ENCODE assay signal across 9 mouse cellular contexts in the genomic region with DNA sequence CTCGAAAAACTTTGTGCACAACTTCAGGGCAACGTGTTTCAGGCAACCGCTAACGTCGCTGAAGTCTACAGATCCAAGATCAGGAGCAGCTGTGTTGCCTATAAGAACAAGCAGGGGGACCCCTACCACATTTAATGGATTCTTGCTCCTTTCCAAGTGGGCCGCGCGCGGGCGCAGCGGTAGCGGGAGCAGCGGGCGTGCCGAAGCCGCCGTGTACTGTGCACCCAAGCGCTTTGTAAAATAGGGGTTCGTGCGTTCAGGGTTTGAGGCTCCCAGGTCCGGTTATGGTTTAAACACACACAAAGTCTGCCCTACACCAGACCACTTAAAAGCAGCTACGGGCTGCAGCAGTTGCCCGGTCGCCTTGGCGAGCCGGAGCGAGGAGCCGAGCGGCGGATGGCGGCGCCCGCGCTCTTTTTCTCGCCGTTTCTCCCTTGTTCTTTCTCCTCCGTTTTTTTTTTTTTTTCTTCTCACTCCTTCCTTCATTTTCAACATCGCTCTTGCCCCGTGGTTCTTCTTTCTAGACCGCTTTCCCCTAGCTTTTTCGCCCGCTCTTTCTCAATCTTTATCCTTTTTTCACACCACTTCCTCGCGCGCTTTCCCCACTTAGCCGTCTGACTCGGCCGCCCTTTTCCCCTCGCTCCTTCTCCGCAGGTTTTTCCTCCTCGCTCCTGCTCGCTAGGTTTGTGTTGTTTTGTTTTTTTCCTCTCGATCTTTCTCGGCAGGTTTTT. TPM values are rescaled to one million over a fixed set of nuclear protein-coding genes. Genes with fewer than 3 reads are reported as not detected.
DNase-seq lines count a peak whose midpoint lies in the region; ATAC-seq lines count a peak whose summit lies in the region.
"Had no signal": no experiment of that assay in that cellular context is flagged by ENCODE, and none has a peak within 500 bp of the region (broad histone marks: within the 10 kb centered on the region; RNA-seq: fewer than 3 reads in every experiment).

No protein-coding gene starts in this region.

- H3K4me1 ChIP-seq in embryonic facial prominence, embryonic 12.5 days = 0 out of 2 replicates have a peak, but pooled peaks cover 3% of the 10 kb centered on the region
- peaks cover 14% of the 10 kb centered on the region for H3K4me1 ChIP-seq in hindbrain, embryonic 15.5 days (replicated peaks)
- peaks cover 33% of the 10 kb centered on the region for H3K4me1 ChIP-seq in megakaryocyte, embryonic 14.5 days

- peak overlapping the region; percentile 38 for H3K4me3 ChIP-seq in embryonic facial prominence, embryonic 12.5 days
- peak overlapping the region; percentile 48 for H3K4me3 ChIP-seq in hindbrain, embryonic 15.5 days
- H3K4me3 ChIP-seq in megakaryocyte, embryonic 14.5 days (replicated peaks) = peak overlapping the region; percentile 89
- H3K4me3 ChIP-seq: myocyte had no signal

- peak overlapping the region; percentile 52; the same call in 1 of the 2 replicates for H3K9ac ChIP-seq in embryonic facial prominence, embryonic 12.5 days
- H3K9ac ChIP-seq in hindbrain, embryonic 15.5 days = peak overlapping the region; percentile 41; the same call in 1 of the 2 replicates

- WGBS in embryonic facial prominence, embryonic 12.5 days = under 1% methylated on average over 54 of the region's 54 CpGs
- WGBS in hindbrain, embryonic 15.5 days = under 1% methylated on average over 54 of the region's 54 CpGs

- no peaks in the 10 kb centered on the region for H3K9me3 ChIP-seq in embryonic facial prominence, embryonic 12.5 days
- H3K9me3 ChIP-seq in hindbrain, embryonic 15.5 days = no peaks in the 10 kb centered on the region
- no peaks in the 10 kb centered on the region for H3K9me3 ChIP-seq in megakaryocyte, embryonic 14.5 days

- 0 out of 2 replicates have a peak, but pooled peaks cover 2% of the 10 kb centered on the region for H3K36me3 ChIP-seq in embryonic facial prominence, embryonic 12.5 days
- no peaks in the 10 kb centered on the region for H3K36me3 ChIP-seq in hindbrain, embryonic 15.5 days
- H3K36me3 ChIP-seq in megakaryocyte, embryonic 14.5 days (replicated peaks; ENCODE audit: low read length) = peaks cover 31% of the 10 kb centered on the region

- H3K27ac ChIP-seq in embryonic facial prominence, embryonic 12.5 days = no peak overlapping the region
- peak overlapping the region; percentile 57; the same call in 1 of the 2 replicates for H3K27ac ChIP-seq in hindbrain, embryonic 15.5 days (replicated peaks)

- DNase-seq in layer of hippocampus, postnatal 14 days (ENCODE audit: low spot score in 2 of 2) = peak; percentile 31 to 40
- DNase-seq in layer of hippocampus, adult 9-10 months (ENCODE audit: low spot score) = no peak
- peak; percentile 77 for DNase-seq in ZHBTc4 (ENCODE audit: low read depth, low spot score)
- DNase-seq in testis, postnatal 14 days (ENCODE audit: low spot score) = peak; percentile 61
- DNase-seq in frontal cortex, adult 2 months (ENCODE audit: extremely low spot score in 1 of 2, low spot score in 1 of 2) = no peak

- peak overlapping the region; percentile 73 for H3K4me2 ChIP-seq in embryonic facial prominence, embryonic 12.5 days (replicated peaks)
- peak overlapping the region; percentile 84 for H3K4me2 ChIP-seq in hindbrain, embryonic 15.5 days

- H3K27me3 ChIP-seq in embryonic facial prominence, embryonic 12.5 days = peaks cover 27% of the 10 kb centered on the region
- peaks cover 24% of the 10 kb centered on the region for H3K27me3 ChIP-seq in hindbrain, embryonic 15.5 days
- peaks cover 76% of the 10 kb centered on the region for H3K27me3 ChIP-seq in megakaryocyte, embryonic 14.5 days (replicated peaks)

- ATAC-seq in embryonic facial prominence, embryonic 12.5 days (ENCODE audit: insufficient number of reproducible peaks, insufficient read depth, low FRiP score, low TSS enrichment) = peak; percentile 70; the same call in 1 of the 2 replicates
- peak; percentile 89 for ATAC-seq in hindbrain, embryonic 15.5 days (ENCODE audit: low FRiP score, low read depth)

RNA-seq across cellular contexts. Expression of a gene that starts 7.4 kb away (rescaled TPM):
- not detected for total RNA-seq in layer of hippocampus, postnatal 14 days (2021)
- not detected in 2 replicates for polyA plus RNA-seq in embryonic facial prominence, embryonic 12.5 days (2016; fragmentation: Nextera tagmentation; extraction: Ambion mirVana)
- not detected in 2 replicates for polyA plus RNA-seq in hindbrain, embryonic 15.5 days (2015; fragmentation: Nextera tagmentation; extraction: Ambion mirVana)
- 0.34 TPM in 1 of 2 replicates, not detected in the other for polyA plus RNA-seq in megakaryocyte, embryonic 14.5 days (2012; ENCODE audit: insufficient read depth, low replicate concordance)
- not detected in 2 replicates for polyA plus RNA-seq in frontal cortex, adult 2 months (2012; rRNA removed)
- polyA plus RNA-seq: myocyte had no signal

Comparison
In these comparisons a context has a peak if more than half of its experiments do, and no peak if none do; other contexts are left out.
1. DNase-seq: peak in layer of hippocampus, postnatal 14 days (2 of 2), ZHBTc4 (single experiment) and testis, postnatal 14 days (single experiment); none in layer of hippocampus, adult 9-10 months (single experiment) and frontal cortex, adult 2 months (0 of 2).
2. H3K4me3 ChIP-seq: peak in every context shown above with its lines; median percentile 89 in megakaryocyte, embryonic 14.5 days; 48 in hindbrain, embryonic 15.5 days; 38 in embryonic facial prominence, embryonic 12.5 days.